Mouse (Mus musculus): ENCODE data around the gene Zfp846.
A peak's percentile ranks its signal among the peaks of the same experiment; 100 is the strongest.

- TF ChIP-seq CTCF (IDR thresholded peaks at IDR 0.05; ENCODE audit: extremely low read depth, insufficient read depth, insufficient read length, insufficient replicate concordance) (no peak), POLR2A (IDR thresholded peaks at IDR 0.05; ENCODE audit: low read depth, low read length) (peak; percentile 59)
Observed at GRCm38 (mm10) chr9:20651602-20652259, 70.6 kb downstream of the Zfp846 start, which contains the start of gene Pin1.
